Mouse (Mus musculus) thymus, postnatal 36 days (tissue): ENCODE results near the gene Klre1.
A peak's percentile ranks its signal among the peaks of the same experiment; 100 is the strongest.

Experiments
- DNase-seq, 2 experiments: peaks; one replicate each; pipeline ENCODE4 v3.0.0; 2022; ENCODE audit warnings: mixed read lengths in 2 of 2

The Klre1 gene

DNA sequence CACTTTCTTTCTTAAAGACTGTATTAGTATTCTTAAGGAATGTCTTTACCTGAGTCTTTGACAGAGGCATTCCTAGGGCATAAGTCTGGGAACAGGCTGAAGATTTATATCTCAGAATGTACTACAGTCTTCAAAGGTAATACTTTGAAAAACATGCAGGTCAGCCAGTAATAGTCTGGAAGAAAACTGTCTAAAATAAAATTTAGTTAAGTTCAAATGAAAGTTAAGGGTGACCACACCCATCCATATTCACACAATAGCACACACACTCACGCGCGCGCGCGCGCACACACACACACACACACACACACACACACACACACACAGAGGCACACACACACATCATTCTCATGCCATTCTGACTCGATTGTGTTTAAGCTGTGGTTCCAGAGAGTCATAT is at the start of gene Klre1:
Gene Klre1, plus strand, starts transcription at position 301 of the 400 bp plus-strand sequence.
- DNase-seq = no peak

DNA sequence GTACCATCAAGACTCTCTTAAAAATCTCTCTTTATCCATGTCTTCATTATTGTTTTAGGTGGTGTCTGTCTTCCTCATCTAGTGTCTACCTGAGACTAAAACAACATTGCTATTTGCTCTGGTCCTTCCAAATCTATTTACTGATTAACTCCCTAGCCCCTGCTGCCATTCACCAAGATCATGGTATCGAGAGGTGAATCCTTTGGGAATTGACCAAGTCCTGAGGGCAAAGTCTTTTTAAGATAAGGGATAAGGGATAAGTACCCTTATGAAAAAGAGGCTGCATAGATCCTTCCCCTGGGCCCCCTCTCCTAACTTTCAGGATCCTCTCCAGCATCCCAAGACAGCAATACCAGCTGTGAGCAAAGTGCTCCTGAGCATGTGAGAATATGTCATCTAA is 48.1 kb upstream of the Klre1 start:
- no peak for DNase-seq

DNA sequence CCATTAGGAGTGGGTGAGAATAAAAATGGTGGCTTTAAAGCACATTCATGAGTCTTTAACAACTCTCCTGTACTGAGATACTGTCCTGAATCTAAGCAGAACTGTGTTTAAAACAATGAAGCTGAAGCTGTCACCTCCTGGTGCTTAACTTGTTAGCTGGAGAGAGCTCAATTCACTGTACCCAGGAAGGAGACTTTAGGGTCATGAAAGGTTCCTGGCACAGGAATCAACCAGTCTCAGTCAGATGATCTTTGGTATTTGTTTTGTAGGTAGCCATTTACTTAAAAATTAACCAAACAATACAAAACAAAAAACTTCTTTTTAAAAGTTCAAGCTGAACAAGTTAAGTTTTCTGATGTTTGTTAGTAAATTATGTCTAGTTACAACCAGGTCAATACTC is 47.4 kb upstream of the Klre1 start:
- no peak for DNase-seq

DNA sequence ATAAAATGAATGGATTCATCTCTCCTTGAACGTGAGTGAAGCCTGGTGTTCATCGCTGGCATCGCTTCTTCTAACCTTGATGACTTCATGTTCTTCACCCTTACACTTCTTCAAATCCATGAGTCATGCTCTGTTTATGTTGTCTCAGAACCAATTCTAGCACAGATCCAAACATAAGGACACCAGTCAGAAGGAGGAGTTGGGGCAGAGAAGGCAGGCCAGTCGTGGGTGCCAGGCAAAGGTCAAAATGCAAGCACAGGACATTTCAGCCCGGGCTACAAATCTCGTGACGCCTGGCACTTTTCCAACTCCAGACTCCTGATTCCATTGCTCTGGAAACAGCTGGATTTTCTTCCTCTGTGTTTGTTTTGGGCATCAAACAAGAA is 45.2 kb upstream of the Klre1 start:
- no peak for DNase-seq

- peak; percentile 55 to 60 for DNase-seq
These were observed 44.5 kb upstream of the Klre1 start, which contains the start of gene Gabarapl1 for GRCm38 (mm10) chr6:129532942-129533860. Gabarapl1 (plus strand) TSS chr6:129533160.

DNA sequence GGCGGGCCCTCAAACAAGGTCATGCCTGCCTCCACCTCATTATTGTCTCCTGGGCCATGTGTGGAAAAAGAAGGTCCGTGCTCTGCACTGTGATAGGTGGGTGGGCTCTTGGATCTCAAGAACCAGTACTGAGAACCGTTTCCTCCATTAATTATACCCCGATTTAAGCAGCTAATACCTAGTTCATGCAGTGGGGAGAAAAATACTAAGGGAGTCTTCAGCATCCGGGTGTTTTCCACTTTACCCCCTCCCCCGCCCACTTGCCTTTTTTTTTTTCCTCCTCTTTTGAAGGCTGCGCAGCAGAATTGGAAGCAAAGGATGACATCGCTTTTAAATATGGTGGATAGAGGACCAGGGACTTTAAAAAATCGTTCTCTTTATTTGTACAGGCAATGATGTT is 43.6 kb upstream of the Klre1 start:
- no peak for DNase-seq

- DNase-seq = no peak
These were observed 43.0 kb upstream of the Klre1 start for GRCm38 (mm10) chr6:129534627-129535190.

- no peak for DNase-seq
These were observed 42.0 kb upstream of the Klre1 start for GRCm38 (mm10) chr6:129535723-129536122.

DNA sequence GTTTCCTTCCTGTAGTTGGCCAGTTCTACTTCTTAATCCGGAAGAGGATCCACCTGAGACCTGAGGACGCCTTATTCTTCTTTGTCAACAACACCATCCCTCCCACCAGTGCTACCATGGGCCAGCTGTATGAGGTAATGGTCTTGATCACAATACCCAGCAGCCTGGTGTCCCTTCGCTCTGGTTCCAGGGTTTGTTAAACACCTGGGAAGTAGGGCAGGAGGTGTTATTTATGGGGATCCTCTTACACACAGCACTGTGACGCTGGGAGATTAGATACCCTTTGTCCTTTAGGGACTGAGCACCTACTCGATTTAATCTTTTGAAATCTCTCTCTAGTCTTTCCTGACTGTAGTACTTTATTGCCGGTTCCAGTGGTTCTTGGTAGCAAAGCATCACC is 39.1 kb upstream of the Klre1 start:
- no peak for DNase-seq

DNA sequence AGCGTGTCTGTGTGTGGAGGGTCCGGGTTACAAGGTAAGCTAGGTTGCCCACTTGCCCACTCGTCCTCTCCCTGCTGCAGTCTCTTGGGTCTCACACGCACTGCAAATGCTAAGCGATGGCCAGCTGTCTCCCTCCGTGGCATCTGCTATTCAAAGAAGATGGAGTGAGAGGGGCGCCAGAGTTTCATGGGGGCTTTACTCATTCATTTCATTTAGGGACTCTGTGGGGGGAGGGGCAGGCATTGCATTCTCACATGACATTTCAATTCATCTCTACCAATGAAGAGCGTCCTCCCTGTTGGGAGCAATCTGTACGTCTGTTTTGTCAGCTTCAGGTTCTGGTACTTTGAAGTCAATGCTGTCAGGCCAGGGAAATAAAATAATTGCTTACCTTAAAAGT is 35.8 kb upstream of the Klre1 start:
- no peak for DNase-seq

DNA sequence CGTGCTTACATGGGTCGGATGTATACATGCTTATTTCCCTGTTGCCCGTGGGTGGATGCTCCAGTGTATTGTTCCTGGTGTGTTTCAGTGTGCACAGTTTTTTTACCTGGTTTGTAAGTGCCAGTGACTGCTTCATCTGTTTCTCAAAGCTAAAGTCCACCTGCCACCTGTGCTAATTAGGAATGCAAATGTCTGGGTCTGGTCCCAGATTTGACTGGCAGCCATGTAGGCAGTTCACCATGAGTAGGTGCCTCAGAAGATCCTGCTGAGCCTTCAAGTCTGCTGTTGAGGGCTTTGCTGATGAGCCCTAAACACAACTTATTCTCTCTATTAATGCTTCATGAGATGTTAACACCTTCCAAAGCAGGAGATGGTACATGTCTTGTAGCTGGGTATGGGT is 35.2 kb upstream of the Klre1 start:
- no peak for DNase-seq

- DNase-seq = peak; percentile 35 to 39
These were observed 33.7 kb upstream of the Klre1 start for GRCm38 (mm10) chr6:129543709-129544606.

GRCm38 (mm10) chr6:129547277-129547676 is 30.4 kb upstream of the Klre1 start:
- no peak for DNase-seq

GRCm38 (mm10) chr6:129548009-129548408 is 29.7 kb upstream of the Klre1 start:
- DNase-seq = no peak

GRCm38 (mm10) chr6:129557298-129558023 is 20.2 kb upstream of the Klre1 start:
- no peak for DNase-seq

DNA sequence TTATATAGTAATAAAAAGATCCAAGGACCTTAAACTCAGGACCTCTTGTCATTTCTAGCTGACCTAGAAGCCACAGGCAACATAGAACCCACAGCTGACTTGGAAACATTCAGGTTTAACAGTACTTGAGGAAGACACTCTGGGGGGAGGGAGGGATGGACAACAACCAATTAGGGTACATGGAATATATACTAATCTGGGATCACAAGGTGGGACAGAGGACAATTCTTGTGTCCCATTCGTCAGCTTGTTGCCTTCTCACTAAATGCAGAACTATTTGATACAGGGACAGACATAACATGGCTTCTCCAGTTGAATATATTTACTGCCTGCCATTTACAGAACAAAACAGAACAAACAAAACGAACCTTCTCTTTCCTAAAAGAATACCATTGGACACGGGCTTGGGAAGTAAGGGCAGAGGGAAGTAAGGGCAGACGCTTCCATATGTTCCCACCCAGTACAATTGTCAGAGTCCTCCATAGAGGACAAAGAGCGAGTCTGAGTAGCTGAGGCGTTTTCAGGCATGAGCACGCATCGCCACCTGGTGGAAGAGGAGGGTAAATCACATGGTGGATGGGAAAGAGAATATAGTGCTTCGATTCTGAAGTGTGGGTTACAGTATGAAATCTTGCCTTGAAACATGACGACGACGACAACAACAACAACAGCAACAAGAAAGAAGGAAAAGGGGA is 18.6 kb upstream of the Klre1 start:
- DNase-seq = peak; percentile 51 to 64

DNA sequence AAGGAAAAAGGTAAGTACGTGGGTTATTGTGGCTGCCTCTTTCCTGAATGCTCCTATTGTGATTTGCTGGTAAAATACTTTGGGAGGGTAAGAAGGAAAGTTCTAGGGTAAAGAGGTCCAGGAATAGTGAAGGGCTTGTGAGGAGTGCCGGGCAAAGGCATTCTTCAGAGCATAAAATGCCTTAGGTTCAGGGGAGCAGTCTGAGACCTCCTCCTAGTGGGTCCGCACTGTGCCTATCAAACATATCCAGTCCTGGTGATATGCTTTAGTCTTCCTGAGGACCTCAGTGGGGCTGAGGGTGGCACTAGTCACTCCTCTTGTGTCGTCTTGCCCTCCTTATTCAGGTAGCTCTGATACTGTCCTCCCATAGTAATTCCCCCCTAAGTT is 18.1 kb upstream of the Klre1 start:
- no peak for DNase-seq

- DNase-seq = no peak
These were observed 12.4 kb upstream of the Klre1 start for GRCm38 (mm10) chr6:129565257-129565656.

GRCm38 (mm10) chr6:129575315-129575714 is 2.4 kb upstream of the Klre1 start:
- no peak for DNase-seq

GRCm38 (mm10) chr6:129581274-129581673 is 3.6 kb downstream of the Klre1 start:
- DNase-seq = no peak

DNA sequence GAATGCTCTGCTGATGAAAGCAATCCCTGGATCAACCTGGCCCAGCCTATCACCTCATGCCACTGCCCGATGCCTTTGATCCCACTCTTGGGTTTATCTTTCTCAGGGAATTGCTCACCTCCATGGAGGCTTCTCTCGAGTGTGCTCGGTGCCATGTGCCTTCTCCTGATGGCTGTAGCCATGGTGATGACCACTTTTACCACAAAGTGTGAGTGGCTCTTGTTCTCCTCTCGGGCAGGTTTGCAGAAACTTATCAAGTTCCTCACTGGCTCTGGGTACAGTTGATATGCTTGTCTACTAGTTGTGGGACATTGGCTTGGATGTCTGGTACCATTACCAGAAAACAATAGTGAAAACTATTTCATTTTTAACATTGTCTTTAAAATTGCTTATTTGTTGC is 4.2 kb downstream of the Klre1 start:
- no peak for DNase-seq

DNA sequence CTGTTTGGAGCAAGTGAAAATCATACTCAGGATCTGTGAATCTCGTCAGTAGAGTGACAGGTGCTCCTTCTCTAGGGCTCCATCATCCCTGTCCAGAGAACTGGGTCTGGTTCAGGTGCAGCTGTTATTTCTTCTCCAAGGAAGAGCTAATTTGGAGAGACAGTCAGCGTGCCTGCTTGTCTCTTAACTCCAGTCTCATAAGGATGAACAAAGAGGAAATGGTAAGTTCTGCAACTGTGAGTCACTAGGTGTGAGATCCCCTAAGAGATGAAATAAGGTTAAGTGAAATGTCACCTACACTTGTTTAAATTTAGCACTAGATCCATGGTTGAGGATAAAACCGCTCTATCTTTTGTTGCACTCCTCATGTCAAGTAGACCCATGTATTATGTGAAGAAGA is 5.3 kb downstream of the Klre1 start:
- DNase-seq = no peak
